Mouse (Mus musculus): ENCODE data around the gene Dnttip1. TPM values are rescaled to one million over a fixed set of nuclear protein-coding genes. Genes with fewer than 3 reads are reported as not detected.

Gene Dnttip1
- total and polyA plus RNA-seq, 3 experiments, result 14.0 to 29.7 (median 17.6) TPM

DNA sequence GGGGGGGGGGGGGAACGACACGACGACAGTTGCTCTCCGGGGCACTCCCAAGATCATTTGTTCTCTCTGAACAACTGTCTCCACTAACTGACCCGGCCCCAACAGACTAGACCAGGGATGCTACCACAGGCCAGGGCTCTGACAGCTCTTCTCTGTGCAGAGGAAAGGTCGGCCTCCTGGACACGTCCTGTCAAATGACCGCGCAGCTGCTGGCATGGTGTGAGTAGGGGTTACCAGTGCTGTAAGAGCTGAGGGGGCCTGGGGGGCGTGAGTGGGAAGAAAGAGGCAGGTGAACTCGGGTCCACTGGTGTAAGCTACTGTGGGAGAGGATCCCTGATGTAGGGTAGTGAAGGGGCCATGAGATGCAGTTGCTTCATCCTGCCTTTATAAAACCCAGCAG is 12.1 kb downstream of the Dnttip1 start:
- in situ Hi-C loops (cut with MboI; ENCODE audit: low pct_ligation_motif_present, low pct_unique_long_range_greater_than_20kb, low sequenced_read_pairs) (no loop called here), dilution Hi-C loops (cut with MboI; ENCODE audit: extremely low pct_ligation_motif_present, extremely low pct_unique_long_range_greater_than_20kb, low sequenced_read_pairs) (no loop called here)
- no peak for TF ChIP-seq POLR2AphosphoS2 (IDR thresholded peaks at IDR 0.05; ENCODE audit: low read depth, low read length)
- no peak for TF ChIP-seq EP300 (IDR thresholded peaks at IDR 0.05; ENCODE audit: low read length)
- H3K27ac ChIP-seq (ENCODE audit: insufficient read depth, low read depth), result no peak overlapping the region
- no peak overlapping the region for H3K9ac ChIP-seq (ENCODE audit: insufficient read depth, low read depth)
- H3K4me2 ChIP-seq (ENCODE audit: insufficient read depth, low read depth, poor library complexity, severe bottlenecking), result no peak overlapping the region
- H3K9me3 ChIP-seq (replicated peaks; ENCODE audit: low read length), result no peaks in the 10 kb centered on the region
- no peaks in the 10 kb centered on the region for H3K27me3 ChIP-seq (replicated peaks)
- H3K4me3 ChIP-seq (replicated peaks in 1 of 3; ENCODE audit: low read depth in 2 of 3, low read length in 2 of 3, poor library complexity in 1 of 3), result no peak overlapping the region
- no peak for DNase-seq (ENCODE audit: extremely low read depth)
- H3K79me2 ChIP-seq (replicated peaks; ENCODE audit: control insufficient read depth, extremely low read depth, insufficient read depth, poor library complexity, severe bottlenecking), result no peaks in the 10 kb centered on the region
- H3K36me3 ChIP-seq (replicated peaks in 1 of 2; ENCODE audit: control insufficient read depth in 1 of 2, insufficient read depth in 1 of 2, low read length in 1 of 2), result peaks cover 86 to 99% of the 10 kb centered on the region in 2 experiments
- H3K4me1 ChIP-seq (ENCODE audit: control insufficient read depth in 1 of 2, insufficient read depth in 2 of 2), result no peaks in the 10 kb centered on the region

DNA sequence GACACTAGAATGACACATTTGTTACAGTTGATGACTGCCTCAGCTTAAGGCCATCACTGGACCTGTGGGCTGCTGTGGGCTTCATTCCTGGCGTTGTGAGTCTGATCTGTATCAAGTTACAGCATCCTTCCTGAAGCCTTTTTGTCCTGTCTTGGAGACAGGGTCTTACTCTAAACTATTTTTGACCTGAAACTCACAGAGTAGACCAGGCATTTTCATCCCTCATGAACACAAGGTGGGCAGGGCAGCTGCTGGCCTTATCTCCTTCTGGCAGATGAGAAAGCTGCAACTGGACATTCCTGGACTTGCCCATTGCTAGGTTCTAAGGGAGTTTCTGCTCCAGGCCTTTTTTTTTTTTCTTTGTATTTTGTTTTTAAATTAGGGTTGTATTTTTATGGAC is 12.9 kb downstream of the Dnttip1 start:
- Histone ChIP-seq H3K79me2 (replicated peaks; ENCODE audit: control insufficient read depth, extremely low read depth, insufficient read depth, poor library complexity, severe bottlenecking) (no peaks in the 10 kb centered on the region), H3K9ac (ENCODE audit: insufficient read depth, low read depth) (no peak overlapping the region), H3K4me1 (ENCODE audit: control insufficient read depth in 1 of 2, insufficient read depth in 2 of 2) (peaks cover 0 to 8% of the 10 kb centered on the region in 2 experiments; a peak in 2 of 4 replicates), H3K9me3 (replicated peaks; ENCODE audit: low read length) (no peaks in the 10 kb centered on the region), H3K4me2 (ENCODE audit: insufficient read depth, low read depth, poor library complexity, severe bottlenecking) (no peak overlapping the region), H3K27me3 (replicated peaks) (no peaks in the 10 kb centered on the region), H3K27ac (ENCODE audit: insufficient read depth, low read depth) (no peak overlapping the region), H3K4me3 (replicated peaks in 1 of 3; ENCODE audit: low read depth in 2 of 3, low read length in 2 of 3, poor library complexity in 1 of 3) (no peak overlapping the region), H3K36me3 (replicated peaks in 1 of 2; ENCODE audit: control insufficient read depth in 1 of 2, insufficient read depth in 1 of 2, low read length in 1 of 2) (peaks cover 92 to 99% of the 10 kb centered on the region in 2 experiments)
- TF ChIP-seq TBP (conservative IDR thresholded peaks at IDR 0.05; ENCODE audit: low read depth, low read length) (no peak), MYC (IDR thresholded peaks at IDR 0.05; ENCODE audit: low read depth, low read length) (no peak), EP300 (IDR thresholded peaks at IDR 0.05; ENCODE audit: low read length) (no peak), MAX (IDR thresholded peaks at IDR 0.05; ENCODE audit: low read length) (no peak), RAD21 (IDR thresholded peaks at IDR 0.05; ENCODE audit: low read depth, low read length) (no peak), POLR2A (IDR thresholded peaks at IDR 0.05; ENCODE audit: low read depth, low read length) (no peak)
- dilution Hi-C loops (cut with MboI; ENCODE audit: extremely low pct_ligation_motif_present, extremely low pct_unique_long_range_greater_than_20kb, low sequenced_read_pairs) (no loop called here), in situ Hi-C loops (cut with MboI; ENCODE audit: low pct_ligation_motif_present, low pct_unique_long_range_greater_than_20kb, low sequenced_read_pairs) (no loop called here)
- DNase-seq (ENCODE audit: extremely low read depth), result no peak

DNA sequence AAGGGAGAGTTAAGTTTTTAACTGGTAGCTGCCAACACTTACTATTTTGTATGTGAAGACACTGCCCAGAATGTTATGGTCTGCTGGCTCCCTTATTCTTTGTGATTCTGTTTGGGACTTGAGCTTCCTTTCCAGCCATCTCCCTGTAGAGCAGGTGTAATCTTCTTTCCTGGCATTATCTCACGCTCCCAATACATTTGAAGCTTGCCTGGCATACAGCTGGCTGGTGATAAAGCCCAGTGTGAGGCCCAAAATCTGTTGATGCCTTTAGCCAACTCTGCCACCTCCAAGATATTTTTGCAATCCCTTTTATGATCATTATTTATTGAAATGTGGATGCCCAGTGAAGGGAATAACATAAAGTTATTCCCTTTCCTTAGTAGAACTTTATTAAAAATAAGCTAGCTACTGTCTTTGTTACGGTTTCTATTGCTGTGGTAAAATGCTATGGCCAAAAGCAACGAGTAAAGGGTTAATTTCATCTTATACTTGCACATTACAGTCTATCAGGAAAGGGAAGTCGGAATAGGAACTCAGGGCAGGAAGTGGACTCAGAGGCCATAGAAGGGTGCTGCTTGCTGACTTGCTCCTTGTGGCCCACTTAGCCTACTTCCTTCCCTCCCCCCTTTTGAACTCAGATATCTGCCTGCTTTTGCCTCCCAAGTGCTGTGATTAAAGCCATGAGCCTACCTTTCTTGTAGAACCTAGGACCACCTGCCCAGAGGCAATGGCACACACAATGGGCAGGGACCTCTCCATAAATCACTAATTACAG is 14.5 kb downstream of the Dnttip1 start:
- peaks cover 0 to 18% of the 10 kb centered on the region in 2 experiments; a peak in 3 of 4 replicates for H3K4me1 ChIP-seq (ENCODE audit: control insufficient read depth in 1 of 2, insufficient read depth in 2 of 2)

More for the DNA sequence above, 14.5 kb downstream of the Dnttip1 start:
- H3K27ac ChIP-seq (ENCODE audit: insufficient read depth, low read depth), result no peak overlapping the region
- H3K79me2 ChIP-seq (replicated peaks; ENCODE audit: control insufficient read depth, extremely low read depth, insufficient read depth, poor library complexity, severe bottlenecking), result no peaks in the 10 kb centered on the region
- H3K9ac ChIP-seq (ENCODE audit: insufficient read depth, low read depth), result no peak overlapping the region
- dilution Hi-C loops (cut with MboI; ENCODE audit: extremely low pct_ligation_motif_present, extremely low pct_unique_long_range_greater_than_20kb, low sequenced_read_pairs), result no loop called here
- H3K36me3 ChIP-seq (replicated peaks in 1 of 2; ENCODE audit: control insufficient read depth in 1 of 2, insufficient read depth in 1 of 2, low read length in 1 of 2), result peaks cover 83 to 94% of the 10 kb centered on the region in 2 experiments
- no peak overlapping the region for H3K4me2 ChIP-seq (ENCODE audit: insufficient read depth, low read depth, poor library complexity, severe bottlenecking)
- no peak for TF ChIP-seq MAZ (IDR thresholded peaks at IDR 0.05; ENCODE audit: low read depth, low read length)
- no peak for TF ChIP-seq CHD1 (IDR thresholded peaks at IDR 0.05; ENCODE audit: low read depth, low read length)
- no peak for TF ChIP-seq CHD2 (IDR thresholded peaks at IDR 0.05; ENCODE audit: low read length)
- no peak for TF ChIP-seq E2F4 (IDR thresholded peaks at IDR 0.05; ENCODE audit: insufficient replicate concordance, low read depth, low read length)
- no peak for TF ChIP-seq MYC (IDR thresholded peaks at IDR 0.05; ENCODE audit: low read depth, low read length)
- TF ChIP-seq ELF1 (IDR thresholded peaks at IDR 0.05; ENCODE audit: low read depth, low read length), result no peak
- no peak for TF ChIP-seq NRF1 (IDR thresholded peaks at IDR 0.05; ENCODE audit: low read depth, low read length)
- no peak for TF ChIP-seq ZKSCAN1 (IDR thresholded peaks at IDR 0.05; ENCODE audit: borderline replicate concordance, low read depth, low read length)
- TF ChIP-seq MXI1 (IDR thresholded peaks at IDR 0.05; ENCODE audit: low read depth, low read length), result no peak
- TF ChIP-seq IRF4 (IDR thresholded peaks at IDR 0.05; ENCODE audit: low read depth, low read length), result no peak
- TF ChIP-seq RAD21 (IDR thresholded peaks at IDR 0.05; ENCODE audit: low read depth, low read length), result no peak
- TF ChIP-seq GABPA (IDR thresholded peaks at IDR 0.05; ENCODE audit: insufficient replicate concordance, low read depth, low read length), result no peak
- no peak for DNase-seq (ENCODE audit: extremely low read depth)
- H3K4me3 ChIP-seq (replicated peaks in 1 of 3; ENCODE audit: low read depth in 2 of 3, low read length in 2 of 3, poor library complexity in 1 of 3), result no peak overlapping the region
- no peaks in the 10 kb centered on the region for H3K9me3 ChIP-seq (replicated peaks; ENCODE audit: low read length)
- no peaks in the 10 kb centered on the region for H3K27me3 ChIP-seq (replicated peaks)
- in situ Hi-C loops (cut with MboI; ENCODE audit: low pct_ligation_motif_present, low pct_unique_long_range_greater_than_20kb, low sequenced_read_pairs), result no loop called here
